Mouse (Mus musculus): ENCODE results near the gene P2rx6. TPM values are rescaled to one million over a fixed set of nuclear protein-coding genes. Genes with fewer than 3 reads are reported as not detected.

Gene P2rx6
- total and polyA plus RNA-seq, 3 experiments: not detected

DNA sequence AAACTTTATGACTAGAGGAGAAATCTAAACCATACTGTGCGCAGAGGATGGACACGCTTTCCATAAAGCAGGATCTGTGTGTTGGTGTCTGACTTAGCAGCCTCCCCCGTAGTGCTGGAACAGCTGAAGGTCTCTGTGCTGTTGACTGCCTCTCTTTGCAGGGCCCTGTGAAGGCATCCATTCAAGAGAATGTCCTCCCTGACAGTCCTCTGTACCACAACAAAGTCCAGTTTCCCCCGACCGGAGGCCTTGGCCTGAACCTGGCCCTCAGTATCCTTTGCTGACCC lies 64.5 kb downstream of the P2rx6 start:
- H3K4me1 ChIP-seq (ENCODE audit: control insufficient read depth in 1 of 2, insufficient read depth in 2 of 2): peaks cover 0 to 1% of the 10 kb centered on the region in 2 experiments; a peak in 1 of 4 replicates
- in situ Hi-C loops (cut with MboI; ENCODE audit: low pct_ligation_motif_present, low pct_unique_long_range_greater_than_20kb, low sequenced_read_pairs) (no loop called here), dilution Hi-C loops (cut with MboI; ENCODE audit: extremely low pct_ligation_motif_present, extremely low pct_unique_long_range_greater_than_20kb, low sequenced_read_pairs) (no loop called here)
- TF ChIP-seq MAFK (IDR thresholded peaks at IDR 0.05; ENCODE audit: insufficient replicate concordance, low read length) (no peak), NELFE (IDR thresholded peaks at IDR 0.05; ENCODE audit: low read depth, low read length) (no peak), SIN3A (IDR thresholded peaks at IDR 0.05; ENCODE audit: low read length) (no peak), NRF1 (IDR thresholded peaks at IDR 0.05; ENCODE audit: low read depth, low read length) (no peak), EP300 (IDR thresholded peaks at IDR 0.05; ENCODE audit: low read length) (no peak), KAT2A (IDR thresholded peaks at IDR 0.05; ENCODE audit: insufficient replicate concordance, low read length) (no peak), E2F4 (IDR thresholded peaks at IDR 0.05; ENCODE audit: insufficient replicate concordance, low read depth, low read length) (no peak), HCFC1 (IDR thresholded peaks at IDR 0.05; ENCODE audit: low read depth, low read length) (no peak), CHD2 (IDR thresholded peaks at IDR 0.05; ENCODE audit: low read length) (no peak), TCF12 (IDR thresholded peaks at IDR 0.05; ENCODE audit: low read depth, low read length) (no peak), MEF2A (IDR thresholded peaks at IDR 0.05; ENCODE audit: borderline replicate concordance, low read depth, low read length) (no peak), CTCF (conservative IDR thresholded peaks at IDR 0.05 in 1 of 2, IDR thresholded peaks at IDR 0.05 in 1 of 2; ENCODE audit: low read depth in 2 of 2, low read length in 2 of 2) (no peak), RAD21 (IDR thresholded peaks at IDR 0.05; ENCODE audit: low read depth, low read length) (no peak)
- no peaks in the 10 kb centered on the region for H3K9me3 ChIP-seq (replicated peaks; ENCODE audit: low read length)
- no peak overlapping the region for H3K27ac ChIP-seq (ENCODE audit: insufficient read depth, low read depth)
- H3K36me3 ChIP-seq (replicated peaks in 1 of 2; ENCODE audit: control insufficient read depth in 1 of 2, insufficient read depth in 1 of 2, low read length in 1 of 2): peaks cover 63 to 91% of the 10 kb centered on the region in 2 experiments
- DNase-seq (ENCODE audit: extremely low read depth): no peak
- H3K9ac ChIP-seq (ENCODE audit: insufficient read depth, low read depth): no peak overlapping the region
- H3K4me2 ChIP-seq (ENCODE audit: insufficient read depth, low read depth, poor library complexity, severe bottlenecking): no peak overlapping the region
- H3K27me3 ChIP-seq (replicated peaks): no peaks in the 10 kb centered on the region
- H3K79me2 ChIP-seq (replicated peaks; ENCODE audit: control insufficient read depth, extremely low read depth, insufficient read depth, poor library complexity, severe bottlenecking): peaks cover 2% of the 10 kb centered on the region; the same call in 1 of the 2 replicates
- H3K4me3 ChIP-seq (replicated peaks in 1 of 3; ENCODE audit: low read depth in 2 of 3, low read length in 2 of 3, poor library complexity in 1 of 3): no peak overlapping the region

Other genes starting within 250 kb of the P2rx6 start
- gene Serpind1, start 230.5 kb upstream of the P2rx6 start, total RNA-seq (2012; rRNA removed): 5.8 and 6.8 TPM in 2 replicates
- gene Serpind1, start 230.5 kb upstream of the P2rx6 start, total RNA-seq (2014; rRNA removed): 14.4 and 15.6 TPM in 2 replicates
- 13.1 and 13.9 TPM in 2 replicates for gene Serpind1, start 230.5 kb upstream of the P2rx6 start, polyA plus RNA-seq (2012; ENCODE audit: insufficient read length, low read depth)
- gene Snap29, start 155.9 kb upstream of the P2rx6 start, total RNA-seq (2012; rRNA removed): 21.6 and 23.7 TPM in 2 replicates
- 37.4 and 38.2 TPM in 2 replicates for gene Snap29, start 155.9 kb upstream of the P2rx6 start, total RNA-seq (2014; rRNA removed)
- gene Snap29, start 155.9 kb upstream of the P2rx6 start, polyA plus RNA-seq (2012; ENCODE audit: insufficient read length, low read depth): 47.0 and 47.2 TPM in 2 replicates
- gene Pi4ka, start 155.6 kb upstream of the P2rx6 start, total RNA-seq (2012; rRNA removed): 79.4 and 88.4 TPM in 2 replicates
- gene Pi4ka, start 155.6 kb upstream of the P2rx6 start, total RNA-seq (2014; rRNA removed): 33.2 and 40.5 TPM in 2 replicates
- 97.2 and 149 TPM in 2 replicates for gene Pi4ka, start 155.6 kb upstream of the P2rx6 start, polyA plus RNA-seq (2012; ENCODE audit: insufficient read length, low read depth)
- gene Crkl, start 109.9 kb upstream of the P2rx6 start, total RNA-seq (2012; rRNA removed): 21.6 and 23.5 TPM in 2 replicates
- 14.5 and 16.9 TPM in 2 replicates for gene Crkl, start 109.9 kb upstream of the P2rx6 start, total RNA-seq (2014; rRNA removed)
- 27.3 and 35.6 TPM in 2 replicates for gene Crkl, start 109.9 kb upstream of the P2rx6 start, polyA plus RNA-seq (2012; ENCODE audit: insufficient read length, low read depth)
- 0.08 TPM in 1 of 2 replicates, not detected in the other for gene Aifm3, start 72.3 kb upstream of the P2rx6 start, total RNA-seq (2012; rRNA removed)
- not detected in 2 replicates for gene Aifm3, start 72.3 kb upstream of the P2rx6 start, total RNA-seq (2014; rRNA removed)
- gene Aifm3, start 72.3 kb upstream of the P2rx6 start, polyA plus RNA-seq (2012; ENCODE audit: insufficient read length, low read depth): not detected in 2 replicates
- gene Lztr1, start 53.2 kb upstream of the P2rx6 start, total RNA-seq (2012; rRNA removed): 111 and 138 TPM in 2 replicates
- 98.4 and 110 TPM in 2 replicates for gene Lztr1, start 53.2 kb upstream of the P2rx6 start, total RNA-seq (2014; rRNA removed)
- gene Lztr1, start 53.2 kb upstream of the P2rx6 start, polyA plus RNA-seq (2012; ENCODE audit: insufficient read length, low read depth): 78.0 and 111 TPM in 2 replicates
- 64.3 and 72.7 TPM in 2 replicates for gene Thap7, start 30.7 kb upstream of the P2rx6 start, total RNA-seq (2012; rRNA removed)
- 80.7 and 83.3 TPM in 2 replicates for gene Thap7, start 30.7 kb upstream of the P2rx6 start, total RNA-seq (2014; rRNA removed)
- gene Thap7, start 30.7 kb upstream of the P2rx6 start, polyA plus RNA-seq (2012; ENCODE audit: insufficient read length, low read depth): 79.4 and 82.4 TPM in 2 replicates
- gene Lrrc74b, start 638 bp upstream of the P2rx6 start, total RNA-seq (2012; rRNA removed): not detected in 2 replicates
- not detected in 2 replicates for gene Lrrc74b, start 638 bp upstream of the P2rx6 start, total RNA-seq (2014; rRNA removed)
- gene Lrrc74b, start 638 bp upstream of the P2rx6 start, polyA plus RNA-seq (2012; ENCODE audit: insufficient read length, low read depth): 0.17 TPM in 1 of 2 replicates, not detected in the other
- 0.34 and 1.3 TPM in 2 replicates for gene Slc7a4, start 21.3 kb downstream of the P2rx6 start, total RNA-seq (2012; rRNA removed)
- not detected in 2 replicates for gene Slc7a4, start 21.3 kb downstream of the P2rx6 start, total RNA-seq (2014; rRNA removed)
- not detected in 2 replicates for gene Slc7a4, start 21.3 kb downstream of the P2rx6 start, polyA plus RNA-seq (2012; ENCODE audit: insufficient read length, low read depth)
- 38.6 and 55.5 TPM in 2 replicates for gene Smpd4, start 57.5 kb downstream of the P2rx6 start, total RNA-seq (2012; rRNA removed)
- 55.5 and 65.9 TPM in 2 replicates for gene Smpd4, start 57.5 kb downstream of the P2rx6 start, total RNA-seq (2014; rRNA removed)
- gene Smpd4, start 57.5 kb downstream of the P2rx6 start, polyA plus RNA-seq (2012; ENCODE audit: insufficient read length, low read depth): 66.5 and 97.1 TPM in 2 replicates
- gene Ccdc74a, start 84.6 kb downstream of the P2rx6 start, total RNA-seq (2012; rRNA removed): 0.42 TPM in 1 of 2 replicates, not detected in the other
- gene Ccdc74a, start 84.6 kb downstream of the P2rx6 start, total RNA-seq (2014; rRNA removed): 0.45 TPM in 1 of 2 replicates, not detected in the other
- 1.5 and 2.0 TPM in 2 replicates for gene Ccdc74a, start 84.6 kb downstream of the P2rx6 start, polyA plus RNA-seq (2012; ENCODE audit: insufficient read length, low read depth)
- 40.1 and 42.6 TPM in 2 replicates for gene Med15, start 171.0 kb downstream of the P2rx6 start, total RNA-seq (2012; rRNA removed)
- 17.2 and 20.1 TPM in 2 replicates for gene Med15, start 171.0 kb downstream of the P2rx6 start, total RNA-seq (2014; rRNA removed)
- gene Med15, start 171.0 kb downstream of the P2rx6 start, polyA plus RNA-seq (2012; ENCODE audit: insufficient read length, low read depth): 65.2 and 78.1 TPM in 2 replicates
- gene Klhl22, start 197.7 kb downstream of the P2rx6 start, total RNA-seq (2012; rRNA removed): not detected in 2 replicates
- gene Klhl22, start 197.7 kb downstream of the P2rx6 start, total RNA-seq (2014; rRNA removed): not detected in 2 replicates
- gene Klhl22, start 197.7 kb downstream of the P2rx6 start, polyA plus RNA-seq (2012; ENCODE audit: insufficient read length, low read depth): not detected in 2 replicates
- not detected in 2 replicates for gene Scarf2, start 235.4 kb downstream of the P2rx6 start, total RNA-seq (2012; rRNA removed)
- not detected in 2 replicates for gene Scarf2, start 235.4 kb downstream of the P2rx6 start, total RNA-seq (2014; rRNA removed)
- not detected in 2 replicates for gene Scarf2, start 235.4 kb downstream of the P2rx6 start, polyA plus RNA-seq (2012; ENCODE audit: insufficient read length, low read depth)